Mouse (Mus musculus) erythroblast, embryonic 14.5 days (primary cell): Measurements from ENCODE around the gene Arfgap3.

Experiments
- GATA1 ChIP-seq: IDR thresholded peaks from 2 replicates; pipeline ENCODE4 v1.6.1; 2012; ENCODE audit warnings: low read length, inconsistent platforms, mixed read lengths
- TAL1 ChIP-seq: IDR thresholded peaks from 3 replicates; pipeline ENCODE4 v1.6.1; 2012; ENCODE audit warnings: low read length, inconsistent platforms, mixed read lengths

DNA sequence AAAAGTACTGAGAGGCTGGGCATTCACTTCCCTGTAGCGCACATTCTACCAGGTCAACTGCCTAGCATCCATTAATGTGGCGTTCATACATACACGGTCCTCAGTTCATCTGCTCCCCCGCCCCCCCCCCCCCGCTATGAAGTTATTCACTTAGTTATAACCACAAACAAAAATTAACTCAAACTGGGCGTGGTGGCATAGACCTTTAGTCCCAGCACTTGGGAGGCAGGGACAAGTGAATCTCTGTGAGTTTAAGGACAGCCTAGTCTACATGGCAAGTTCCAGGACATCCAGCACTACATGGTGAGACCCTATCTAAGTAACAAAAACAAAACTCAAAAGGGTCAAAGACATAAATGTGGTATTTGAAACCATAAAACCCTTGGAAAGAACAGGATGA is 11.1 kb downstream of the Arfgap3 start:
- no peak for TF ChIP-seq GATA1
- no peak for TF ChIP-seq TAL1
